ENCODE assay signal across 25 mouse cellular contexts in the genomic region with DNA sequence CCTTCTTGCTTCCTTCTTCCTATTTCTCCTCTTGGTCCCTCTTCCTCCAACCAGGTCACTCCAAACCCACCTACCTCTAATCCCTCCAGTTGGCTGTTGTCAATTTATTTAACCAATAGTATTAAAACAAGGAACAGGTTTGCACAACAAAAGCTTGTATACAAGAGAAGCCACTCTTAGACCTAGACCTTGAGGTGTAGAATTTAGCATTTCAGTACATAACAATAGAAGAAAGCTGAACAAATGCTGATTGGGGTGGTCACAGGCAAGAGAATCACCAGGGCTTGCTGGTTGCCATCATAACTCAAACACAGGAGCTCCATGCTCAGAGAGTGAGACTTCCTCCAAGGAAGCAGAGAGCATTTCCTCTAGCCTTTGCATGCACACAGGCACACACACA.
A peak's percentile ranks its signal among the peaks of the same experiment; 100 is the strongest.
DNase-seq lines count a peak whose midpoint lies in the region; ATAC-seq and TF ChIP-seq lines count a peak whose summit lies in the region.
"Had no signal": no experiment of that assay in that cellular context is flagged by ENCODE, and none has a peak within 500 bp of the region (broad histone marks: within the 10 kb centered on the region; RNA-seq: fewer than 3 reads in every experiment).

No protein-coding gene starts in this region.

- H3K27ac ChIP-seq in heart, embryonic 10.5 days: peak overlapping the region; percentile 78
- no peak overlapping the region for H3K27ac ChIP-seq in stomach, postnatal 0 days (replicated peaks)

- TF ChIP-seq EP300 in stomach, postnatal 0 days (optimal IDR thresholded peaks at IDR 0.05): no peak

- H3K9ac ChIP-seq in stomach, postnatal 0 days (ENCODE audit: low read length): no peak overlapping the region

- intact Hi-C loops in heart, postnatal 10 days (cut with DNase I): no loop called here

- TF ChIP-seq CTCF in stomach, postnatal 0 days (IDR thresholded peaks at IDR 0.05; ENCODE audit: low read depth): no peak

- H3K4me1 ChIP-seq in heart, embryonic 10.5 days: peaks cover 37% of the 10 kb centered on the region
- H3K4me1 ChIP-seq in stomach, postnatal 0 days (replicated peaks; ENCODE audit: control insufficient read depth, insufficient read depth): no peaks in the 10 kb centered on the region

- no peaks in the 10 kb centered on the region for H3K36me3 ChIP-seq in heart, embryonic 10.5 days
- no peaks in the 10 kb centered on the region for H3K36me3 ChIP-seq in stomach, postnatal 0 days (ENCODE audit: control insufficient read depth, insufficient read depth, low read length)
- H3K36me3 ChIP-seq: G1E had no signal

- H3K4me2 ChIP-seq in stomach, postnatal 0 days (replicated peaks; ENCODE audit: low read depth): no peak overlapping the region

- DNase-seq in heart, embryonic 10.5 days (ENCODE audit: low spot score): no peak
- no peak for DNase-seq in heart, postnatal 10 days
- DNase-seq in ES-CJ7 (ENCODE audit: low read depth, low spot score) (peak; percentile 72), R1 (ENCODE audit: low read depth, low spot score) (peak; percentile 62), ZHBTc4 (ENCODE audit: low read depth, low spot score) (peak; percentile 61)
- DNase-seq in stomach, postnatal 0 days (ENCODE audit: low spot score): no peak
- no peak for DNase-seq in gastrocnemius, adult 18-20 months (ENCODE audit: low spot score)
- no peak for DNase-seq in thymus, adult 18-20 months
- DNase-seq: adrenal gland, adult 2 months; adrenal gland, adult 8-10 months; adrenal gland, postnatal 10 days; adrenal gland, postnatal 14 days; adrenal gland, postnatal 25 days; adrenal gland, postnatal 36 days; B cell, adult 2 months; cerebellum, adult 11 months; cerebellum, adult 11-12 months; cerebellum, adult 18-20 months; cerebellum, adult 2 months; cerebellum, adult 8-10 months had no signal

- no peak overlapping the region for H3K4me3 ChIP-seq in heart, embryonic 10.5 days
- no peak overlapping the region for H3K4me3 ChIP-seq in stomach, postnatal 0 days (ENCODE audit: low read depth, low read length)

- H3K27me3 ChIP-seq in heart, embryonic 10.5 days (ENCODE audit: insufficient read depth, poor library complexity, severe bottlenecking): no peaks in the 10 kb centered on the region; the same call in 1 of the 2 replicates
- no peaks in the 10 kb centered on the region for H3K27me3 ChIP-seq in stomach, postnatal 0 days (ENCODE audit: control insufficient read depth, insufficient read depth, low read length)
- H3K27me3 ChIP-seq: CH12.LX, Patski had no signal

- no peak for ATAC-seq in stomach, postnatal 0 days (ENCODE audit: low FRiP score, low TSS enrichment)
- ATAC-seq: activated CD4-positive, CD25-positive, alpha-beta regulatory T cell, adult 4 months; CD4-positive, CD25-positive, alpha-beta regulatory T cell, adult 4 months; Patski had no signal

- no peaks in the 10 kb centered on the region for H3K9me3 ChIP-seq in heart, embryonic 10.5 days
- no peaks in the 10 kb centered on the region for H3K9me3 ChIP-seq in stomach, postnatal 0 days (ENCODE audit: control insufficient read depth, low read length)

Comparison
In these comparisons a context has a peak if more than half of its experiments do, and no peak if none do; other contexts are left out.
1. DNase-seq: peak in ES-CJ7 (single experiment), R1 (single experiment) and ZHBTc4 (single experiment); none in heart, embryonic 10.5 days (single experiment), heart, postnatal 10 days (0 of 2), stomach, postnatal 0 days (single experiment), gastrocnemius, adult 18-20 months (single experiment) and thymus, adult 18-20 months (0 of 2).